Mouse (Mus musculus): ENCODE measurements at regions not wholly inside any gene's neighbourhood (a gene's known extent, or its start where the extent isn't known, plus 50 kb on each side); places are given as distances from the start of the nearest gene placed in this dataset.

DNA sequence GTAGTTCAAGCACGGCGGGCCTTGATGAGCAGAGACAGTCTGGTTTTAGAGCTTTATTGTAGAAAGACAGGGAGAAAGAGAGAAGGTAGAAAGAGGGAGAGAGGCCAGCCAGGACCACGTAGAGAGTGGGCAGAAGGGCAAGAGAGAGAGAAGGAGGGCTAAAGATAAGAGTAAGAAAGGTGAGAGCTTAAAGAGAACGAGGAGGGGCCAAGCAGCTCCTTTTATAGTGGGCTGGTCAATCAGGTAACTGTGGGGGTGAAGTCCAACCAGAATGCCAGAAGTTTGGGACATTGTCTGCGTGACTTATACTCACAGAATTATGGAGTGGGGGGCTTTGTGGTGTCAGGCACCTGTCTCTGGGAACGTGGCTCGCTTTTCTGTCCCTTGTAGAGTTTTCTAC is 96.7 kb upstream of the Cul1 start:
- TF ChIP-seq CTCF (IDR thresholded peaks at IDR 0.05; ENCODE audit: low read depth, low read length) (no peak), POLR2A (IDR thresholded peaks at IDR 0.05; ENCODE audit: extremely low read depth, insufficient read depth, low read length) (no peak)
